Mouse (Mus musculus): Measurements from ENCODE around the gene Kctd4. TPM values are rescaled to one million over a fixed set of nuclear protein-coding genes. Genes with fewer than 3 reads are reported as not detected.

Gene Kctd4
- polyA plus RNA-seq, 1 experiment from 2014 or later: 0.34 TPM

DNA sequence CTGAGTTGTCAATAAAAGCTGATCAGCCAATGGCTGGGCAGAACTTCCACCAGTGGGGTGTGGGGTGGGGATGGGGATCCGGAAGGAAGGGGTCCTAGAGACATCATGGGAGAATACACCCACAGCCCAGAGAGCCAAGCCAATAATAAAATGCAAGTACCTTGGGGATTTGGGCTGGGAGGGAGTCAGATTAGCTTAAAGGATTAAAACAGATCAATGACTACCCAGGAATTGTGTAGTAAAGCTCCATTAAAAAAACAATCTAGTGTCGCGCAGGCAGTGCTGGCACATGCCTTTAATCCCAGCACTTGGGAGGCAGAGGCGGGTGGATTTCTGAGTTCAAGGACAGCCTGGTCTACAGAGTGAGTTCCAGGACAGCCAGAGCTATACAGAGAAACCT, 50.2 kb downstream of the Kctd4 start:
- Histone ChIP-seq H3K36me3 (ENCODE audit: control insufficient read depth, insufficient read depth, low read length) (no peaks in the 10 kb centered on the region), H3K9ac (ENCODE audit: low read length) (no peak overlapping the region), H3K27ac (ENCODE audit: low read length) (no peak overlapping the region), H3K4me3 (replicated peaks; ENCODE audit: low read length) (no peak overlapping the region), H3K4me2 (ENCODE audit: low read depth, low read length) (no peak overlapping the region), H3K9me3 (replicated peaks; ENCODE audit: control insufficient read depth, low read length) (no peaks in the 10 kb centered on the region), H3K27me3 (ENCODE audit: control insufficient read depth, insufficient read depth, low read length) (no peaks in the 10 kb centered on the region), H3K4me1 (ENCODE audit: control insufficient read depth, insufficient read depth, low read length) (peaks cover 14% of the 10 kb centered on the region)
- 88% methylated on average over 4 of the region's 4 CpGs for WGBS
- no peak for ATAC-seq (ENCODE audit: insufficient read depth, low FRiP score)

DNA sequence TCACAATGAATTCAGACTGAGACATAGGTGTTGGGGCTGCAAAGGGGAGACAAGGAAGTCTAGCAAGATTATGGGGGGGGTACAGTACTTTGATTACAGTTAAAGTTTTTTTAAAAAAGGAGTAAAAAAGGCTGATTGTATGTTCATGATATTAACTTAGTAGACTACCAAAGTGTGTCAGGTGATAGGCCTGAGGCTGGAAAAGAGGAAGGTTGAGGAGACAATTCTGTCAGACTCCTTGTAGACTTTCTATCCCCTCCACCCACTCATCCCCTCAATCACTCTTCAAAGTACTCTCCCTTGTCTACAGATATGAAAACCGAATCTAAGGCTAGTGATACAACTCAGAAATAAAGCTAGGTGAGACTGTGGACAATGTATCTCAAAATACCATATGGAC, 53.4 kb downstream of the Kctd4 start:
- ATAC-seq (ENCODE audit: insufficient read depth, low FRiP score): no peak
- no peak overlapping the region for H3K4me2 ChIP-seq (ENCODE audit: low read depth, low read length)
- 86% methylated on average over 1 of the region's 1 CpGs for WGBS
- H3K9me3 ChIP-seq (replicated peaks; ENCODE audit: control insufficient read depth, low read length): no peaks in the 10 kb centered on the region
- H3K4me1 ChIP-seq (ENCODE audit: control insufficient read depth, insufficient read depth, low read length): peaks cover 14% of the 10 kb centered on the region
- no peaks in the 10 kb centered on the region for H3K36me3 ChIP-seq (ENCODE audit: control insufficient read depth, insufficient read depth, low read length)
- no peak overlapping the region for H3K4me3 ChIP-seq (replicated peaks; ENCODE audit: low read length)
- no peak overlapping the region for H3K27ac ChIP-seq (ENCODE audit: low read length)
- H3K27me3 ChIP-seq (ENCODE audit: control insufficient read depth, insufficient read depth, low read length): no peaks in the 10 kb centered on the region
- H3K9ac ChIP-seq (ENCODE audit: low read length): no peak overlapping the region

DNA sequence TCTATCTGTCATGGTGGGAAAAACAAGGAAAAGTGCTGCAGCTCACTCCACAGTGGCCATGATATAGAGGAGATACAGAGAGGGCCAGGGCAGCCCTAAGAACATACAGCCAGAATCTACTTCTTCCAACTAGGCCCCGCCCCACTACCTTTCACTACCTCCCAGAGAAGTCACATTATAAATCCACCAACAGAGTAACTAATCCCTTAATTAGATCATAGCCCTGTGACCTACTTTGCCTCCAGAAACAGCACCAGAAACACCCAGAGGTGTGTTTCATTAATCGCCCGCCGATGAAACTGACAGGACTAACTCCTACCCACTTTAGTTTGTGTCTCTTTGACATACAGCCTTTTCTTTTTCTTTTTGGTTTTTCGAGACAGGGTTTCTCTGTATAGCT, 54.4 kb downstream of the Kctd4 start:
- Histone ChIP-seq H3K4me1 (ENCODE audit: control insufficient read depth, insufficient read depth, low read length) (peaks cover 14% of the 10 kb centered on the region), H3K9ac (ENCODE audit: low read length) (peak overlapping the region; percentile 92), H3K4me3 (replicated peaks; ENCODE audit: low read length) (peak overlapping the region; percentile 97), H3K36me3 (ENCODE audit: control insufficient read depth, insufficient read depth, low read length) (no peaks in the 10 kb centered on the region), H3K9me3 (replicated peaks; ENCODE audit: control insufficient read depth, low read length) (no peaks in the 10 kb centered on the region), H3K27ac (ENCODE audit: low read length) (no peak overlapping the region), H3K4me2 (ENCODE audit: low read depth, low read length) (peak overlapping the region; percentile 85), H3K27me3 (ENCODE audit: control insufficient read depth, insufficient read depth, low read length) (no peaks in the 10 kb centered on the region)
- WGBS: 79% methylated on average over 5 of the region's 5 CpGs
- ATAC-seq (ENCODE audit: insufficient read depth, low FRiP score): peak; percentile 22; the same call in 1 of the 2 replicates

DNA sequence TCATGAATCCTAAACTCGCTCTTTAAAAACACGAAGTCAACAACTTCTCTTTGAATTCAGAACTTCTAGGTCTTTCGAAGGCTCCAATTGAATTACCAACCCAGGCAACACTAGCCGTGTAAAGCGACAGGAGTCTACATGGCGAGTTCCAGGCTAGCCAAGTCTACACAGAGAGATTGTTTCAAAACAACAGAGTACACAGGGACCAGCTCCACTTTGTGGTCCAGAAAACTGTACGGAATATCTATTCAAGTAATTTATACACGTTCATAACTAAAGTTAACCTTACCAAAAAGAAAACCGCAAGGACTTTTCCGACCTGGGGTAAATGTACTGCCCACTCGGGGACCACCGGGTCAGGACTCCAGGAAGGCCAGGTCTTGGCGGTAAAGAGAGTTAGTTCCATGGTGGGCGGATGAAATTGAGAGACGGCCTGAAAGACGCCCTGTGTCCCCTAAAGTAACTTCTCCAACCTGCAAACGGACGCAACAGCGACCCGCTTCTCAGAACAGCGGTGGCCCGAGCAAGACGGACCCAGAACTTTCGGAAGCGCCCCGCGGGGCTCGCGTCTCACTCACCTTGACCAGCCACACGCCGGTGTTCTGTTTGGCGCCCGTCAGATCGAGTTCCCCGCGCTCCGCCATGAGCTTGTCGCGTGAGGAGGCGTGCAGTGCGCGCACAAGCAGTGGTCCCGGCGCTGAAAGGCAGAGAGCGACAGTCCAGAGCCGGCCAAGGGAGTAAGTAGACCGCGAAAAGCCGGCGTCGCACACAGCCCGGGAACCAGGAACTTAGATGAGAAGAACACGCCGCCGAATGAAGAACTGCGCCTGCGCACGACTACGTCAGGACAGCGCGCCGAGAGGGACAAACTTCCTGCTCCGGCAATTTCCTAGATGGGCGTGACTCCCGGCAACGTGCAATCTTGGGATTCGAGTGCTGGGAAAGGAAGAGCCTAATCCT, 55.6 kb downstream of the Kctd4 start, which contains the start of gene Gtf2f2:
Gene Gtf2f2 (minus strand): TSS at position 764 of the 960 bp plus-strand sequence.
- WGBS: 1% methylated on average over 67 of the region's 67 CpGs
- Histone ChIP-seq H3K4me2 (ENCODE audit: low read depth, low read length) (peak within 1 kb of the TSS; percentile 85), H3K4me1 (ENCODE audit: control insufficient read depth, insufficient read depth, low read length) (peaks cover 14% of the 10 kb centered on the region), H3K27ac (ENCODE audit: low read length) (peak within 1 kb of the TSS; percentile 86), H3K4me3 (replicated peaks; ENCODE audit: low read length) (peak within 1 kb of the TSS; percentile 97), H3K27me3 (ENCODE audit: control insufficient read depth, insufficient read depth, low read length) (no peaks in the 10 kb centered on the region), H3K9ac (ENCODE audit: low read length) (peak within 1 kb of the TSS; percentile 92), H3K9me3 (replicated peaks; ENCODE audit: control insufficient read depth, low read length) (no peaks in the 10 kb centered on the region), H3K36me3 (ENCODE audit: control insufficient read depth, insufficient read depth, low read length) (no peaks in the 10 kb centered on the region)
- ATAC-seq (ENCODE audit: insufficient read depth, low FRiP score): peak; percentile 91

DNA sequence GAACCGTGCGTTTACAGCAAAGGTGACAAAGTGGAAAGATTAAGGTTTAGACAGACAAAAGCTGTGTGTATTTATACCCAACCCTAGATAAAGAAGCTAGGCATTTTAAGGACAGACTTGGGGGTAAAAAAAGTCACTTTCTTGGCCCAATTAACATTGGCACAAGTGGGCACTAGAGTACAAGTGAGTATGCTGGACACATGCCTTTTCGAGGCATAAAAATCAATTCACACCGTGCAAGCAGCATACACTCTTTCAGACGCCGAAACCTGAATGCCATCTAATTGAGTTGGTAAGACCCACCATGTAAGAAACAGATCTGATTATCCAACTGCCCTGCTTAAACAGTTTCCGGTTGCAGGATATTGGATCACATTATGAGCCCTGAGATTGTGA, 56.3 kb downstream of the Kctd4 start:
- H3K9me3 ChIP-seq (replicated peaks; ENCODE audit: control insufficient read depth, low read length): no peaks in the 10 kb centered on the region
- H3K4me1 ChIP-seq (ENCODE audit: control insufficient read depth, insufficient read depth, low read length): peaks cover 14% of the 10 kb centered on the region
- peak overlapping the region; percentile 97 for H3K4me3 ChIP-seq (replicated peaks; ENCODE audit: low read length)
- no peaks in the 10 kb centered on the region for H3K27me3 ChIP-seq (ENCODE audit: control insufficient read depth, insufficient read depth, low read length)
- WGBS: 28% methylated on average over 7 of the region's 7 CpGs
- ATAC-seq (ENCODE audit: insufficient read depth, low FRiP score): no peak
- peak overlapping the region; percentile 85 for H3K4me2 ChIP-seq (ENCODE audit: low read depth, low read length)
- no peak overlapping the region for H3K27ac ChIP-seq (ENCODE audit: low read length)
- H3K36me3 ChIP-seq (ENCODE audit: control insufficient read depth, insufficient read depth, low read length): no peaks in the 10 kb centered on the region
- peak overlapping the region; percentile 19; the same call in 1 of the 2 replicates for H3K9ac ChIP-seq (ENCODE audit: low read length)

DNA sequence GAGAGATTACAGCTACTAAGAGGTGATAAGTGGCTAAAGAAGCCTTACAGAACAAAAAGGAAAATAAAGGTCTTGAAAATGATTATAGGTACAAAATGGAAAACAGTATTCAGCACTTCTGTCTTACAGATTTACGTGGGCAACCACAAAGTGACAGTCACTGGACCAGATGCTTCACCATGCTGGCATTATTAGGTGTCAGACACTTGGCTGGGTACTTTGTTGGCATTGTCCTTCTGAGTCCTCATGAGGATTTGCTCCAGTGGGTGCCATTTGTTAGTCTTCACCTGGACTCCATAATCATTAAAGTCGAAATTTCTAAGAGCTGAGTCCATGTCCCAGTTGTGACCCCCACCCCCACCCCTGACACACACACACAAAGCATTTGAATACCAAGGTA, 59.5 kb downstream of the Kctd4 start:
- H3K4me3 ChIP-seq (replicated peaks; ENCODE audit: low read length): no peak overlapping the region
- H3K27ac ChIP-seq (ENCODE audit: low read length): no peak overlapping the region
- no peaks in the 10 kb centered on the region for H3K9me3 ChIP-seq (replicated peaks; ENCODE audit: control insufficient read depth, low read length)
- no peak overlapping the region for H3K4me2 ChIP-seq (ENCODE audit: low read depth, low read length)
- no peaks in the 10 kb centered on the region for H3K27me3 ChIP-seq (ENCODE audit: control insufficient read depth, insufficient read depth, low read length)
- H3K4me1 ChIP-seq (ENCODE audit: control insufficient read depth, insufficient read depth, low read length): peaks cover 4% of the 10 kb centered on the region
- no peak for ATAC-seq (ENCODE audit: insufficient read depth, low FRiP score)
- no peaks in the 10 kb centered on the region for H3K36me3 ChIP-seq (ENCODE audit: control insufficient read depth, insufficient read depth, low read length)
- 58% methylated on average over 2 of the region's 2 CpGs for WGBS
- H3K9ac ChIP-seq (ENCODE audit: low read length): no peak overlapping the region

Other genes starting within 250 kb of the Kctd4 start
- gene Cog3, start 200.5 kb upstream of the Kctd4 start, polyA plus RNA-seq (2015; fragmentation: Nextera tagmentation; extraction: Ambion mirVana): 21.7 and 22.1 TPM in 2 replicates
- 2.2 TPM in 2 replicates for gene Slc25a30, start 168.0 kb upstream of the Kctd4 start, polyA plus RNA-seq (2015; fragmentation: Nextera tagmentation; extraction: Ambion mirVana)
- 794 and 1,006 TPM in 2 replicates for gene Tpt1, start 109.9 kb upstream of the Kctd4 start, polyA plus RNA-seq (2015; fragmentation: Nextera tagmentation; extraction: Ambion mirVana)
- gene Gtf2f2, start 55.9 kb downstream of the Kctd4 start, polyA plus RNA-seq (2015; fragmentation: Nextera tagmentation; extraction: Ambion mirVana): 29.6 and 30.9 TPM in 2 replicates
- 12.1 and 14.2 TPM in 2 replicates for gene Gpalpp1, start 155.8 kb downstream of the Kctd4 start, polyA plus RNA-seq (2015; fragmentation: Nextera tagmentation; extraction: Ambion mirVana)
- 11.8 and 12.9 TPM in 2 replicates for gene Nufip1, start 155.9 kb downstream of the Kctd4 start, polyA plus RNA-seq (2015; fragmentation: Nextera tagmentation; extraction: Ambion mirVana)

All from stomach, embryonic 16.5 days (tissue).